Mouse (Mus musculus) embryo, embryonic 10 days (tissue): ENCODE results near the gene Jak1.
A peak's percentile ranks its signal among the peaks of the same experiment; 100 is the strongest.

Experiments used
- DNase-seq: peaks from one replicate; pipeline ENCODE4 v3.0.0-alpha.2; 2015; ENCODE audit warnings: low spot score

Jak1 gene

GRCm38 (mm10) chr4:101239313-101240162, 25.5 kb downstream of the Jak1 start:
- no peak for DNase-seq

GRCm38 (mm10) chr4:101238589-101238988, 26.5 kb downstream of the Jak1 start:
- DNase-seq: no peak

- DNase-seq: no peak
These were observed 28.3 kb downstream of the Jak1 start for GRCm38 (mm10) chr4:101236797-101237196.

GRCm38 (mm10) chr4:101235964-101236363, 29.1 kb downstream of the Jak1 start:
- DNase-seq: no peak

GRCm38 (mm10) chr4:101234753-101235152, 30.3 kb downstream of the Jak1 start:
- no peak for DNase-seq

GRCm38 (mm10) chr4:101234332-101234731, 30.8 kb downstream of the Jak1 start:
- DNase-seq: peak; percentile 27

- no peak for DNase-seq
These were observed 34.5 kb downstream of the Jak1 start for GRCm38 (mm10) chr4:101230621-101231020.

- no peak for DNase-seq
These were observed 37.7 kb downstream of the Jak1 start for GRCm38 (mm10) chr4:101227398-101227797.

- DNase-seq: no peak
These were observed 39.1 kb downstream of the Jak1 start for GRCm38 (mm10) chr4:101225984-101226383.

GRCm38 (mm10) chr4:101220946-101221345, 44.1 kb downstream of the Jak1 start:
- no peak for DNase-seq

- DNase-seq: no peak
These were observed 45.2 kb downstream of the Jak1 start for GRCm38 (mm10) chr4:101219839-101220238.

- no peak for DNase-seq
These were observed 48.0 kb downstream of the Jak1 start for GRCm38 (mm10) chr4:101217026-101217540.

GRCm38 (mm10) chr4:101216286-101216685, 48.8 kb downstream of the Jak1 start:
- no peak for DNase-seq

- DNase-seq: no peak
These were observed 51.6 kb downstream of the Jak1 start for GRCm38 (mm10) chr4:101213477-101213876.

- DNase-seq: no peak
These were observed 57.6 kb downstream of the Jak1 start for GRCm38 (mm10) chr4:101207492-101207891.

GRCm38 (mm10) chr4:101203518-101203917, 61.6 kb downstream of the Jak1 start:
- DNase-seq: no peak

- DNase-seq: no peak
These were observed 62.5 kb downstream of the Jak1 start for GRCm38 (mm10) chr4:101202626-101203025.

- DNase-seq: no peak
These were observed 65.5 kb downstream of the Jak1 start for GRCm38 (mm10) chr4:101199433-101200081.

GRCm38 (mm10) chr4:101198333-101198732, 66.7 kb downstream of the Jak1 start:
- no peak for DNase-seq

- no peak for DNase-seq
These were observed 67.5 kb downstream of the Jak1 start for GRCm38 (mm10) chr4:101197421-101198170.

- DNase-seq: no peak
These were observed 68.7 kb downstream of the Jak1 start for GRCm38 (mm10) chr4:101196407-101196806.

GRCm38 (mm10) chr4:101194170-101194569, 70.9 kb downstream of the Jak1 start:
- DNase-seq: no peak
